Mouse (Mus musculus) gastrocnemius, postnatal 25 days (tissue): ENCODE measurements around the gene Gmppb. TPM values are rescaled to one million over a fixed set of nuclear protein-coding genes. Genes with fewer than 3 reads are reported as not detected.
"Not testable (repeated sequence)": the region's sequence is repeated elsewhere in the genome, so short reads cannot be mapped to it uniquely, and the experiment has no call there.

Experiments used
- DNase-seq: peaks from one replicate; pipeline ENCODE4 v3.0.0; 2022
- long read RNA-seq, 2 experiments: library from polyadenylated mRNA; stranded (forward); transcript quantifications; one replicate each; pipeline ENCODE4 v2.0.0; 2021
- total RNA-seq, 2 experiments: library from RNA; stranded (reverse); gene quantifications; 1 replicate in 1 of 2; 2 replicates in 1 of 2; pipeline ENCODE4 v1.2.3; 2021

Gmppb gene
- total RNA-seq = 1 to 10 TPM; 6.0 to 6.2 TPM
- long read RNA-seq, experiment 1, partial matches to known transcripts = 0 of 1 reads
- long read RNA-seq, experiment 1, other reads (novel, unspliced or antisense) = 0 of 1 reads
- long read RNA-seq, experiment 2, transcript Gmppb-202 (9 exons, 2,702 nt) = major isoform, 5 of 9 reads
- long read RNA-seq, experiment 2, partial matches to known transcripts = 1 of 9 reads
- long read RNA-seq, experiment 2, other reads (novel, unspliced or antisense) = 2 of 9 reads

DNA sequence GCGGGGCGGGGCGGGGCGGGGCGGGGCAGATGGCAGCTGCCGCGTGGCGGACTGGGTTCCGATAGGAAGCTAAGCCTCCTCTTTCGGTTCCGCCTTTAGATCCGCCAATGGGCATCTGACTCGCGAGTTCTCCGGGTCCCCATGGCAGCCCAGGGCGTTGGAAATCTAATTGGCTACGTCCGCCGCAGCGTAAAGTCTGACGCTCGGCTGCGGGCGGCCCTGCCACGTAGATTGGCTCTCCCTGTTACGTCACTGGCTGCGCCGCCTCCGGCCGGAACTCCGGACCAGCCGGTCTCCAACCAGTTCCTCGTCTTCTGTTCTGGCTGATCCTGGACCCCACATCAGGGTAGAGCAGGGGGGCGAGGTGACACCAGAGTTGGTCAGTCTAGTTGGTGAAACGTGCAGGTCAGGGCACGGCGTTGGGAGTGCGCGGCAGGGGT is at the start of gene Gmppb:
Gene Gmppb (plus strand): TSS at position 227 of the 440 bp plus-strand sequence.
- peak; percentile 97 for DNase-seq

DNA sequence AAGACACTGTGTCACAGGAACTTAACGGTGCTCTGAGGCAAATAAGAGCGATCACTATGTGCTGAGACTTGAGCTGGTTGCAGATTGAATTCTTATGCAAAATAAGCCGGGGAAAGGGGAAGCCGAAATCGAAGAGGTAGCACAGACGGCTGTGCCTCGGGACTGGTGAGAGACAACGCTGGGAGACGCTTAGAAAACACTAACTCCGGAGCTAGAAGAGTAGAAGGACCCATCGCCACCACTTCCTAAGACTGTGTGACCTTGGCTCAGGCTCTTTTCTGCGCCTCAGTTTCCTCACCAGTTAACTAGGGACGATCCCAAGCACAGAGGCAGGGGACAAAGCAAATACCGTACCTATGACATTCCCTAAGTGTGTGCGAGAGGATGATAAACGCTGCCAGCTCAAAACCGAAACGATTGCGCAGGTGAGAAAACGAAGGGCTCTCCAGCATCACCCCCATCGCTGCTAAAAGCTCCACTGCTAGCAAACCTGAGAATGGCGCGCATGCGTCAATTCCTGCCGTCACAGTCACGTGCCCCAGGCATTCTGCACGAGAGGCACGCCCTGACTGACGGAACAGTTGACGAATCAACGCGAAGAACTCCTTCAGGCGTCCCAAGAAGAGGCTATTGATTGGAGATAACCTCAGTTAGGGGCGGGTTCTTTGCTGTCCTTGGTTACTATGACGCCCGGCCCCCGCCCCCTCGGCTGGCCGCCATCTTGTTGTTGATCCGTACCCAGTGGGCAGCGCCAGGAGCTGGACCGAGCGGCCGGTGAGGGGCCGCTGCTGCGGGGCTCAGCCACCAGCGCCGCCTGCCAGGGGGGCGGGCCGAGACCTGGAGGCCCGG is 46.9 kb upstream of the Gmppb start, which contains the start of gene Ip6k1:
Gene Ip6k1 (plus strand): TSS at position 580 of the 849 bp plus-strand sequence.
- DNase-seq = peak; percentile 99

DNA sequence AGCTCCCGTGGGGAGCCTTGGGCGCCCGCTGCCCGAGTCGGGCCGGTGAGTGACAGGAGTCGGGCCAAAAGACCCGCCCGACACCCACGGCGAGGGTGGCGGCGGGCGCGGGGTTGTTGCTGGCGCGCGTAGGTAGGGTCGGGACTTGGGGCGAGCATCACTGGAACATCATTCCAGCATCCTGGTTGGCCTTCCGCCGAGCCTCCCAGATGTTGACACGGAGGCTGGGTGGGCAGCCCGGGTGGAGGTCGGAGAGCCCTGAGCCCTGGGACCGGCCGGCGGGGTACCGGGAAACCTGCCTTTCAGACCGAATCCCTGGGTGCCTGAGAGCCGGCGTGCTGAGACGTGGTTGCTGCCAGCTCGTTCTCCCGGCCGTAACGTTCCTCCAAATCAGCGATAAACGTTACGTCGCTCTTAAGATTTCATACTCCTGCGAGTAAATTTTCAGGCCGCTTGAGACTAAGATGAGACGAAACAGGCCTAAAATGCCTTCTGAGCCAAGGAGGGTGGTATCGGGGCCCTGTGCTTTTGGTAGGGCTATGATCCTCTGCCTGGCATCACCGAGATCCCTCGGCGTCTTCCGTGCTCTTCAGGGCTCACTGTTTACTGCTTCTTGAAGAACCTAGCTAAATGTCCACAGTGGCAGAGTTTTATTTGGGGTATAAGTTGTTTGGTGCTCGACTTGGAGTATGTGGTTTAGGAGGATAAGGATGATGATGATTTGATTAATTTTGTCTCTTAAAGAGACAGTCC is 46.1 kb upstream of the Gmppb start:
- DNase-seq = peak; percentile 46

DNA sequence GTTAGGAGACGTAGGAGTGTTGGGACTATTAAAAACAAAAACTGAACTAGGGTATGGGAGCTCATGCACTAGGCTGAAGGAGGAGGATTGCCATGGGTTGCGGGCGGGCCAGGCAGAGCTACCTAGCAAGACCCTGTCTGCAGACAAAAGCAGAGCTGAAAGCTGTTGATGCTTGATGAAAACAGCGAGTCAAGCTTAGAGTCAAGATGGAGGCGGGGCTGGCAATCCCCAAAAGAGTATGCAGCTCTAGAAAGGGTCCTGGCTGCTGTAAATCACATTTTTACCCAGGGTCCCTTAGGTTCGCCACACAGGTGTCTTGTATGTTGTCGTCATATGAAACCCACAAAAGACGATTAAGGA is 45.5 kb upstream of the Gmppb start:
- DNase-seq = no peak

DNA sequence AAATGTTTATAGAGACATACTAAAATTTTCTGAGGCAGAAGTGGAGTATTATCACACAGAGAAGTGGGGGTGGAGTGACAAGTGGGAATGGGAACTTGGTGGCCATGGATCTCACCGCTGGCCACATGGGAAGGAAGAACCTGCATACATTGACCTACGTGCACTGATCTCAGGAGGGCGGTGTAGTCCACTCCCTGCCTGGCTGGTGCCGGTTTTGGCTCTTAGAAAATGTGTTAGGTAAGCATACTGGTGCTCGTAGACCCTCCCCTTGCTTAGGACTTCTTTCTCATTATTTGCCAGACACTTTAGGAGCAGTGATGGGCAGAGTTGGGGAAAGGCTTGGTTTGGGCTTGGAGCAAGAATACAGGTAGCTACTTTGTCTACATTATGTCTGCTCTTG is 41.0 kb upstream of the Gmppb start:
- DNase-seq = no peak

DNA sequence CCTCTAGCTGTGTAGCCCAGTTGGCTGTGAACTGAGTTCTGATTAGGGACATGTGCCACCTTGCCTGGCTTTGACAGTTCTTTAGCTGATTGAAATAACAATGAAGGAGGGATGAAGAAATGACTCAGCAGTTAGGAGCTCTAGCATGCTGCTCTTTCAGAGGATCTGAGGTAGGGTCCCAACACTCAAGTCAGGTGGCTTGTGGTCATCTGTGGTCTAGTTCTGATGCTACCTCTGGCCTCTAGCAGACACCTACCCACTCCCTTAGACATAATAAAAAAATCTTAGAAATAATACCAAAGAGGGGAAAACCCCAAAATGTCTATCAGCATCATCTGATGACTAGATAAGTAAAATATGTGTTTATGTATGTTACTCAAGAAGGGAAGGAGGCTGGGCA is 38.7 kb upstream of the Gmppb start:
- no peak for DNase-seq

DNA sequence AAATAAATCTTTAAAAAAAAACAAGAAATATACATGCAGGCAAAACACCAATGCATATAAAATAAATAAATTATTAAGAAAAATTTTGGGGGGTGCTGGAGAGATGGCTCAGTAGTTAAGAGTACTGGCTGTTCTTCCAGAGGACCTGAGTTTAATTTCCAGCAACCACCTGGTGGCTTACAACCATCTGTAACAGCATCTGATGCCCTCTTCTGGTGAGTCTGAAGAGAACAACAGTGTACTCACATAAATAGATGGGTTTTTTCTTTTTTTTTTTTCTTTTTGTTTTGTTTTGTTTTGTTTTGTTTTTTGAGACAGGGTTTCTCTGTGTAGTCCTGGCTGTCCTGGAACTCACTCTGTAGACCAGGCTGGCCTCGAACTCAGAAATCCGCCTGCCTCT is 35.5 kb upstream of the Gmppb start:
- DNase-seq = not testable (repeated sequence)

DNA sequence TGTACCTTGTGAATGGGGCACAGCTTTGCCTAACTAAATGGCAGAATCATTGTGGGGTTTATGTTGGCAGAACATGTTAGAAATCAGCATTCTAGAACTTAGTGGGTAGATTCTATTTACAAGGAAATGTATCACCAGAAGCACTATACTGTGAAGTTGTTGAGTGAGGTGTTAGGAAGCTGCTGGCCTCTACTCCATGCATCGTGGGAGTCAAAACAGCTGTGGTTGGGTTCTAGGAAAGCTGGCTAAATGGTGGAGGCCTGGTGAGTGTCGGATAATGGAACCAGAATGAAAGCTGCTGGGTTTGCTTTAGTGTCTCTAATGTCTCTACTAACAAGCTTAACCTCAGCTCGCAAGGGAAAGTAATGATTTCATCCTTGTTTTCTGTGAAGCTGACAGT is 31.9 kb upstream of the Gmppb start:
- no peak for DNase-seq

DNA sequence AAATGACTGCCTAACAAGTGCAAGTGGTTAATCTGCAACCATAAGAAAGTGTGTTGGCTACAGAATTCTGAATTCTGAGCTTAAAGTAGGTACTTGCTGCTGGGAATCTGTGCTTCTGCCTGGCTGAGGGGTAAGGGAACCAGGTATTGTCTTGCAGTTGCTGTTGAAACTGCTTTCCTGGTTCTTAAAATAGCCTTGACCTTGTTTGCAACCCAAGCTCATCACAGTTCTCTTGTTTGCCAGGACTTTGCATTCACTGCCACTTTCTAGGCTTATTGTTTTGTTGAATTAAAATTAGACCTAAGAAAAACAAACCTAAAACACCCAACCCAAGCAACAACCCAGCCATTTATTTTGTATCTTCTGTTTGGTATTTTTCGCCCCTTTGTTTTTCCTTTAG is 28.3 kb upstream of the Gmppb start:
- DNase-seq = no peak

DNA sequence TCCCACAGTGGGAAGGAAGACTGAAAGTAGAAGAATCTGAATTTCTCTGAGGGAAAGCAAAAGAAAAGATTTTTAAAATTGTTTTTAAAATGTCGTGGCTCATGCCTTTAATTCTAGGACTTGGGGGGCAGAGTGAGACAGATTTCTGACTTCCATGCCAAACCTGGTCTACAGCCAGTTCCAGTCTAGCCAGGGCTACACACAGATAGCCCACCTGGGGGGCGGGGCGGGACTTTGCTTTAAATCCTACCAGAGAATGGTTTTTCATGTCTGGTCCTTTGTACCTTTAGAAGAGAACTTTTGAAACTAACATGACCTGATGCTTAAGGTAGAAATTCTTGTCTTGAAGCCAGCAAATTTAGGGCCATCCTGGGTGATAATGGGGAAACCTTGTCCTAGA is 25.8 kb upstream of the Gmppb start:
- no peak for DNase-seq

DNA sequence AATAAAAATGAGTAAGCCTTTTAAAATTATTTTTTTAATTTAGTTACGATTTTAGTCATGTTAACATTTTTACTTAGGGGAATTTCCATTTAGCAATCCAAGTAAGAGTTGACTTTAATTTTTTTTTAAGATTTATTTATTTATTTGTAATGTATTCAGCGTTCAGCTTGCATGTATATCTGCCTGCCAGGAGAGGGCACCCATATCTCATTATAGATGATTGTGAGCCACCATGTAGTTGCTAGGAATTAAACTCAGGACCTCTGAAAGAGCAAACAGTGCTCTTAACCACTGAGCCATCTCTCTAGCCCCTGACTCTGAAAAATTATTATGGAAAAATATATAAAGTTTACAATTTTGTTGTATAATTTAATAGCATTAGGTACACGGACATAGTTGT is 22.5 kb upstream of the Gmppb start:
- no peak for DNase-seq

DNA sequence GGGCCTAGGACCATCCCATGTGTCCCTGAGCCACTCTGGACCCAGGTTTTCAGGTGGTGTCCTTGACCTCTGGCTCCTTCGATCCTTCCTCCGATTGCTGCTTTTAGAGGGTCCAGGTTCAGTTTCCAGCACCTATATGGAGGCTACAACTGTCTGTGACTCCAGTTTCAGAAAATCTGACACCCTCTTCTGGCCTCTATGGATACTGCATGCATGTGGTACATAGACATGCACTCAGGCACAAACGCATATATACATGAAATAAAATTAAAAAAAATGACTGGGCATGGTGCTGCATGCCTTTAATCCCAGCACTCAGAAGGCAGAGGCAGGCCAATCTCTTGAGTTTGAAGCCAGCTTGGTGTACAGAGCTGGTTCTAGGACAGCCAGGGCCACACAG is 21.2 kb upstream of the Gmppb start:
- DNase-seq = no peak

DNA sequence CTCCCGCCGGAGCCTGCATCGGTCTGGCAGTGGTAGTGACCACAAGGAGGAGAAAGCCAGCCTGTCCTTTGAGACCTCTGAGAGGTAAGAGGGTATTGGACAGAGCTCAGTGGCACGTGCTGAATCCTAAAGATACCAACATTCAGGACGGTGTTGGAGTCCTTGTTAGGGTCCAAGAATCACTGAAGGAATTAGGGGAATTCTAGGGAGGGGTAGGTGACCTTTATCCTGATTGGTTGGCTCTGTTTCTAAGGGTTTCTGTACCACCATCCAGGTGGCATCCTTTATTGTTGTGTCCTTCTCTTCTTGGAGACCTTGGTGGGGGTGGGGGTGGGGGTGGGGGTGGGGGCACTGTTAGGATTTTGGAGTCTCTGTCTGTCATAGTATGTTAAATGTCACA is 16.9 kb upstream of the Gmppb start:
- no peak for DNase-seq

DNA sequence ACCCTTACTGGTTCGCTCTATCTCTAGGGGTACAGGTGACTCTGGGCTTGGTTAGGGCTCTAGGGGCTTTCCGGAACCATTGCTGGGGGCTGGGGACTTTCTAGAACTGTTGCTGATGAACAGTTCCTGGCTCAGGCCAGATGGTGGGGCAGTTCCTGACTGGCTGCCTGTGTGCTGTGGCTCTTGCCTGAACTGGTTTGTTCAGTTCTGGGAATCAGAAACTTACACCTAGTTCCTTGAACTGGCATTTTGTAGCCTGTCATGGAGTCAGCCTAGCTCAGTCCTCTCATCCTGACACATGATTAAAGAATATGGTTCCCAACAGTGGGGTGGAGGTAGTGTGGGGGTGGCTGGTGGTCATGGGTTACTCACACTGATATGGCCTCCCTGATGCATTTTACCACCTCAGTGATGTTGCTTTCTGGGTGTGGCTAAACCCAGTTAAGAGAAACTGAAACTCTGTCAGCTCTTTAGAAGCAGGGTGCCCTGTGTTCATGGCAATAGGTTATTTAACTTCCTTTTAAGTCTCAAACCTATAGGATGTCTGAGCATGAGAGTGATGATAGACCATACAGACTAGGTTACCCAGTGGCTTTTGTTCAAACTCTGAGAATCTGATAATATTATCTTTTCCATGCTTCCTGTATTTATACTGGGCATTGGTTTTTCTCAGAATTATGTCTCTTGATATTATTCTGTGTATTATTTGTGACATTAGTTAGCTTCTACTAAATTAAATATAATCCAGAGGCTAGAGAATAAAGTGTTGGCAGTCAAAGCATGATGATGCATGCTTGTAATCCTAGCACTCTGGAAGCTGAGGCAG is 13.5 kb upstream of the Gmppb start:
- DNase-seq = no peak

DNA sequence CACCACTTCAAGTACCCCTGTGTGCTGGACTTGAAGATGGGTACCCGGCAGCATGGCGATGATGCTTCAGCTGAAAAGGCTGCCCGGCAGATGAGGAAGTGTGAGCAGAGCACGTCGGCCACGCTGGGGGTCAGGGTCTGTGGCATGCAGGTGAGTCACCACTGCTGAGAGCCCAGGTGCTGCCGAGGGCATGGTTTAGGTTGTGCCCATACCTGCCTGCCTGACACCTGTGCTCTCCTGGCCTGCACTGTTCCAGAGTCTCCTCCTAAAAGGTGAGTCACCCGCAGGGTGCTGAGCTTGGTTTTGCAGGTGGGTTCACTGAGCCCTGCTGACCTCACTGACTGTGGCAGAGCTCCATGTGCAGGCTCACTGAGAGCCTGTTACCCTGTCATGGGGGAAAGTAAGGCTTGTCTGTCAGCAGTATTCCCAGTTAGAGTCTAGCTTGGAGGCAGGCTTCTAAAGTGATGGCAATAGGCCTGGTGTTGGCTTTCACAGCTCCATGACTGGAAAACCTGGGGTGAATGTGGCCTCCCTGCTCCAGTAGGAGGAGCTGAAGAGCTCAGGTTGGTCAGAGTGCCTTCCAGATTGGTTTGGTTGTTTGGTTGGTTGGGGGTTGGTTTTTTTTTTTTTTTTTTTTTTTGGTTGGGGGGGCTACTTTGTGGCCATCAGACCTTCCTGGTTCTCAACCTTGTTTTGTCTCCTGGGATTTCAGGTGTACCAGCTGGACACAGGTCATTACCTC is 4.1 kb upstream of the Gmppb start:
- no peak for DNase-seq

DNA sequence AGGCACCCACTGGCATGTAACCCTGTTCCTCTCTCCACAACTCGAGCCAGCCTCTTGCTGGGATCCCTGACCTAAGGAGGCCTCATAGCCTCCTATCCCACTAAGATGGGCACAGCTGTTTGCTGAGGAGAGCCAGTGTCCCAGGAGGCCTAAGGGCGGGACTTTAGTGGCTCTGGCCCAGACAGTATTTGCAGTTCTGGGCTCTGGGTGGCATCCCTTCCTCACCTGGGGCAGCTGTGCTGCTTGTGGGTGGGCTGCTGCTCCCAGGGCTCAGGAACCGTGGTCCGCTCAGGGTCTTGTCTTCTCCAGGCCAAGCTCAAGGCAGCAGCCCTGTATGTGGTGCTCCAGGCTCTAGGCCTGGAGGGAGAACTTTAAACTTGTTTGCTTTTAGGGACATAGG is 2.5 kb upstream of the Gmppb start:
- DNase-seq = peak; percentile 25

DNA sequence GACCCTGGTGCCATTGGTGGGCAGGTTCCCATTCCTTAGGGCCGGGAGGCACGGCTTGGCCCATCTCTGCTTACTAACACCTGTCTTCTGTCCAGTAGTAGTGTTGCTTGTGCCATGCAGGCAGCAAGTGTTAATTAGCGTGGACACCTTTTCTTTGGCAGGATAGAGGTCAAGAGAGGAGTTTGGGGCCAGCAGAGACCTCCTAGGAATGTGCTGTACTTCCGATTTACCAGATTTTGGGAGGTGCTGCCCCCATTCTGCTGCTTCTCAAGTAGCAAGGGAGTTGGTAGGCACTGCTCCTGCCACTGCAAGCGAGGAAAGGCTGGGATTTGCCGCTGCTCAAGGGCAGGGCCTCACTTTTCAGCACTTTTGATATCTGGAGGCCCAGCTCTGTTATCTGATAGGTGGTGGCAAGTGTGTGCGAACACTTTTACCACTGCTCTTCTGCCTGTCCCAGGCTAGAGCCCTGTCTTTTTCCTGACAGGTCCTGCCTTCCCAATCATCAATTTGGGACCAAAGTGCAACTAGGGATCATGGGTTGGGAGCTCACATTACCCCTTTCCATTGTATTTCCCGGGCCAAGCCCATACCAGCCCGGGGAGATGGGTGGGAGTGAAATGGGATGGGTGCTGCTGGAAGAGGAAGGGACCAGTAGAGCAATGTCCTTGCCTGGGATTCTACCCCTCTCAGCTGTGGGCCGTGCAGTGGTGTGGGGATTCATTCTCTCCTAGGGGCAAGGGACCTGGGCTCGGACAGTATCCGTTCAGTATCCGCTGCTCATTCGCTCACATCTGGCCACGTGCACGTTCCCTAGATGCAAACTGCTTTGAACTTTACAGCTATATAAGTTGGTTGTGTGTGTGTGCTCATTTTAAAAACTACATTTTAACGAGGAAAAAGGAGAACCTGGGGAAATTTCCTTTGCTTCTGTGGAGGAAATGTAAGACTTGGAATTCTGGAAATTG is 1.2 kb upstream of the Gmppb start:
- DNase-seq = peak; percentile 5

DNA sequence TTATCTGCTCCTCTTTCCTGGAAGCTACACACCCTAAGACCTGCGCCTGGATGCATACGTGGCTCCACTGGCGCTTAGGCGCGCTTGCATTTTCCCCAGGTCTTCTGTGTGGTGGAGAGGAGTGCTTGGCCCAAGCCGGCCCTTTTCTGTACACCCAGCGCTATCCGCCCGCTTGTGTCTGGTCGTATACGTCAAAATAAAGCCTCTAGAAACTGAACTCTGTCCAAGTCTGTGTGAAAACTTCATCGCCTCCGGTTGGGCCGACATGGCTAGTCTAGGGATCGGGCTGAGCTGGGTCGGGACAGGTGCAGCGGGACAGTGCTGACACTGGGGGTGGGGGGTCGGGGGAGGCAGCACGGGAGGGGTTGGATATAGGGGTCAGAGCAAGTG is 481 bp upstream of the Gmppb start:
- no peak for DNase-seq

DNA sequence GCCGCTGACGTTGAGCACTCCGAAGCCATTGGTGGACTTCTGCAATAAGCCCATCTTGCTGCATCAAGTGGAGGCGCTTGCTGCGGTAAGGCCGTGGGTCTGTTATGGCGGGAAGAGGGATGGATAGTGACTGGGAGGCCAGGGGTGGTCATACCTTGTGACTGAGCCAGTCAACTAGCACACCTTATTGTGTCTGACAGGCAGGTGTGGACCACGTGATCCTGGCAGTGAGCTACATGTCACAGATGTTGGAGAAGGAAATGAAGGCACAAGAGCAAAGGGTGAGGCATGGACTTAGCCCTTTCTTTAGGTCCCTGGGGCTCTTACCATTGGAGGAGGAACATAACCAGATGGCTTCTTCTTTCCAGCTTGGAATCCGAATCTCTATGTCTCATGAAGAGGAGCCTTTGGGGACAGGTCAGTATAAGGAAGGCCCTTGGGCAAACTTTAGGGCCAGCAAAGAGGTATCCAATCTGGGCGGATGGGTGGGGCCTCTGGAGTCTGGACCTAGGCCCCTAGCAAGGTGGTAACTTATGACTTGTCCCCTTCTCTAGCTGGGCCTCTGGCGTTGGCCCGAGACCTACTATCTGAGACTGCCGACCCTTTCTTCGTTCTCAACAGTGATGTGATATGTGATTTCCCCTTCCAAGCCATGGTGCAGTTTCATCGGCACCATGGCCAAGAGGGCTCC is 664 bp downstream of the Gmppb start:
- DNase-seq = peak; percentile 7
